Mouse (Mus musculus): ENCODE measurements around the gene Hmg20b.

GRCm38 (mm10) chr10:81366477-81367206, 16.4 kb upstream of the Hmg20b start:
- TF ChIP-seq POLR2A (IDR thresholded peaks at IDR 0.05; ENCODE audit: insufficient read length, low read depth) (peak; percentile 35), MAX (IDR thresholded peaks at IDR 0.05; ENCODE audit: low read depth) (no peak), E2F4 (IDR thresholded peaks at IDR 0.05; ENCODE audit: insufficient read depth) (no peak), USF1 (IDR thresholded peaks at IDR 0.05; ENCODE audit: low read depth) (no peak), TCF12 (IDR thresholded peaks at IDR 0.05; ENCODE audit: insufficient read depth, poor library complexity, severe bottlenecking) (no peak), POLR2AphosphoS2 (IDR thresholded peaks at IDR 0.05; ENCODE audit: insufficient read length, low read depth) (peak; percentile 80)

All from myocyte (in vitro differentiated cells).